Comparison of ENCODE assay signal across 11 mouse cellular contexts in the genomic region with DNA sequence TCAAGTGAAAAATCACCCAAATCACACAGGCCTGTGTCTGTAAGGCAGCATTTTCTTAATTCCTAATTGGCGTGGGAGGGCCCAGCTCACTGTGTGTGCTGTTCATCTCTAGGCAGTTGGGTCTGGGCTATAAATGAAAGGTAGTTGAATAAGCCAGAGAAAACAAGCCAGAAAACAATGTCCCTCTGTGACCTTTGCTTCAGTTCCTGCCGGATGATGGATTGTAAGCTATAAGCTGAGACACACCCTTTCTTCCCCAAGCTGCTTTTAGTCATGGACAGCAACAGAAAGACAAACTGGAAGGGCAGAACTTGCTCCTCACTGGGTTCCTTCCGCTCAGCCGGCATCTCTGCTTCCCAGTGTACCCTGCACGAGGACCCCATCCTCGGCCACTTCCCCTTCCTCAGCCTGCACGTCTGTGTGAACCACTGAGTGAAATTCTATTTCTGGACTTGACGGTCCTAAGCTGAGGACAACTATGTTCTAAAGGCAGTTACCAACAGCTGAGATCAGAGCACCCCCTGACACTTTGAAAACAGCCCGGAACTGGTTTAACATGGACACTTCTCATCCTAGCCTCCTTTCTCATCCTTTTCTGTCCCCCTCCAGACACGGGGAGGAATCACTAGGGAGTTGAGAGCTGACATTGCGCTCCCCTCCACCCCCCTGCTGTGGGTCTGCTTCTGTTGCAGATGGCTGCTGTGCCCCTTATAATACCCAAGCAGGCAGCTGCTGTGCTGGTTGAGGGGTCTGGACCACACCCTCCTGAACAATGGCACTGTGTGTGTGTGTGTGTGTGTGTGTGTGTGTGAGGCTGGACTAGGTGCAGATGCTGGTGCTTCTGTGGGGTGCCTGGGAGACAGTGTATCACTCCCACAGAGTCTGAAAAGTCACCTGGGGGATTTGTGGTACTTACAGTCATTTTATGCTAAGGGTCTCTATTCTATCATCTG. TPM values are rescaled to one million over a fixed set of nuclear protein-coding genes. Genes with fewer than 3 reads are reported as not detected.
DNase-seq lines count a peak whose midpoint lies in the region; ATAC-seq and TF ChIP-seq lines count a peak whose summit lies in the region.
"Had no signal": no experiment of that assay in that cellular context is flagged by ENCODE, and none has a peak within 500 bp of the region (broad histone marks: within the 10 kb centered on the region; RNA-seq: fewer than 3 reads in every experiment).

No protein-coding gene starts in this region.

- no peak overlapping the region for H3K4me2 ChIP-seq in kidney, embryonic 15.5 days
- H3K4me2 ChIP-seq in intestine, embryonic 16.5 days (ENCODE audit: low read depth, low read length): no peak overlapping the region
- H3K4me2 ChIP-seq in stomach, postnatal 0 days (replicated peaks; ENCODE audit: low read depth): no peak overlapping the region
- no peak overlapping the region for H3K4me2 ChIP-seq in forebrain, embryonic 11.5 days (ENCODE audit: low read depth, low read length, severe bottlenecking)

- no peak for TF ChIP-seq CTCF in stomach, postnatal 0 days (IDR thresholded peaks at IDR 0.05; ENCODE audit: low read depth)

- no peak for DNase-seq in kidney, postnatal 10 days
- DNase-seq in spleen, postnatal 36 days (ENCODE audit: low spot score in 2 of 2): peak; percentile 11 to 16
- DNase-seq in spleen, postnatal 4 days (ENCODE audit: low spot score in 2 of 2): no peak
- no peak for DNase-seq in stomach, postnatal 0 days (ENCODE audit: low spot score)
- no peak for DNase-seq in adrenal gland, adult 18-20 months (ENCODE audit: low spot score in 2 of 2)
- DNase-seq in forebrain, embryonic 11.5 days (ENCODE audit: low spot score): no peak

- H3K4me3 ChIP-seq in kidney, embryonic 15.5 days (replicated peaks): no peak overlapping the region
- no peak overlapping the region for H3K4me3 ChIP-seq in intestine, embryonic 16.5 days (ENCODE audit: low read length)
- H3K4me3 ChIP-seq in stomach, postnatal 0 days (ENCODE audit: low read depth, low read length): no peak overlapping the region
- no peak overlapping the region for H3K4me3 ChIP-seq in forebrain, embryonic 11.5 days (ENCODE audit: low read depth, low read length)
- H3K4me3 ChIP-seq: erythroblast, embryonic 14.5 days; left cerebral cortex, adult 2 months had no signal

- H3K27me3 ChIP-seq in kidney, embryonic 15.5 days: no peaks in the 10 kb centered on the region
- H3K27me3 ChIP-seq in intestine, embryonic 16.5 days (replicated peaks; ENCODE audit: control insufficient read depth, insufficient read depth, low read length): no peaks in the 10 kb centered on the region
- no peaks in the 10 kb centered on the region for H3K27me3 ChIP-seq in stomach, postnatal 0 days (ENCODE audit: control insufficient read depth, insufficient read depth, low read length)
- H3K27me3 ChIP-seq in forebrain, embryonic 11.5 days (ENCODE audit: control insufficient read depth, insufficient read depth, low read length): no peaks in the 10 kb centered on the region
- H3K27me3 ChIP-seq: CH12.LX had no signal

- WGBS in kidney, embryonic 15.5 days: 61% methylated on average over 11 of the region's 11 CpGs
- 48% methylated on average over 11 of the region's 11 CpGs for WGBS in intestine, embryonic 16.5 days
- 41% methylated on average over 11 of the region's 11 CpGs for WGBS in stomach, postnatal 0 days
- WGBS in forebrain, embryonic 11.5 days: 71% methylated on average over 11 of the region's 11 CpGs

- no peak for TF ChIP-seq EP300 in stomach, postnatal 0 days (optimal IDR thresholded peaks at IDR 0.05)

- H3K4me1 ChIP-seq in kidney, embryonic 15.5 days: peaks cover 32% of the 10 kb centered on the region
- peaks cover 10% of the 10 kb centered on the region; the same call in 1 of the 2 replicates for H3K4me1 ChIP-seq in intestine, embryonic 16.5 days (ENCODE audit: control insufficient read depth, insufficient read depth, low read length)
- H3K4me1 ChIP-seq in stomach, postnatal 0 days (replicated peaks; ENCODE audit: control insufficient read depth, insufficient read depth): peaks cover 2% of the 10 kb centered on the region; the same call in 1 of the 2 replicates
- peaks cover 5% of the 10 kb centered on the region; the same call in 1 of the 2 replicates for H3K4me1 ChIP-seq in forebrain, embryonic 11.5 days (replicated peaks; ENCODE audit: control insufficient read depth, insufficient read depth, low read length)

- H3K27ac ChIP-seq in kidney, embryonic 15.5 days: peak overlapping the region; percentile 74
- H3K27ac ChIP-seq in intestine, embryonic 16.5 days (ENCODE audit: low read length): peak overlapping the region; percentile 10; the same call in 1 of the 2 replicates
- peak overlapping the region; percentile 35; the same call in 1 of the 2 replicates for H3K27ac ChIP-seq in stomach, postnatal 0 days (replicated peaks)
- no peak overlapping the region for H3K27ac ChIP-seq in forebrain, embryonic 11.5 days (ENCODE audit: low read depth, low read length)
- H3K27ac ChIP-seq: left cerebral cortex, adult 2 months had no signal

- peaks cover 4% of the 10 kb centered on the region; the same call in 1 of the 2 replicates for H3K9me3 ChIP-seq in kidney, embryonic 15.5 days (replicated peaks)
- H3K9me3 ChIP-seq in intestine, embryonic 16.5 days (ENCODE audit: control insufficient read depth, low read length): no peaks in the 10 kb centered on the region
- no peaks in the 10 kb centered on the region for H3K9me3 ChIP-seq in stomach, postnatal 0 days (ENCODE audit: control insufficient read depth, low read length)
- H3K9me3 ChIP-seq in forebrain, embryonic 11.5 days (ENCODE audit: control insufficient read depth, low read length): no peaks in the 10 kb centered on the region; the same call in 1 of the 2 replicates

- 0 out of 2 replicates have a peak, but pooled peaks have one; percentile 26 for ATAC-seq in kidney, embryonic 15.5 days (replicated peaks; ENCODE audit: low FRiP score)
- peak; percentile 42 for ATAC-seq in intestine, embryonic 16.5 days
- peak; percentile 54 for ATAC-seq in stomach, postnatal 0 days (ENCODE audit: low FRiP score, low TSS enrichment)
- ATAC-seq in forebrain, embryonic 11.5 days (replicated peaks; ENCODE audit: low FRiP score): no peak

- H3K9ac ChIP-seq in kidney, embryonic 15.5 days: no peak overlapping the region
- H3K9ac ChIP-seq in intestine, embryonic 16.5 days (ENCODE audit: low read depth, low read length): no peak overlapping the region
- 0 out of 2 replicates have a peak overlapping the region, but pooled peaks have one; percentile 13 for H3K9ac ChIP-seq in stomach, postnatal 0 days (ENCODE audit: low read length)
- H3K9ac ChIP-seq in forebrain, embryonic 11.5 days (ENCODE audit: low read length): no peak overlapping the region

- no peaks in the 10 kb centered on the region for H3K36me3 ChIP-seq in kidney, embryonic 15.5 days
- no peaks in the 10 kb centered on the region for H3K36me3 ChIP-seq in intestine, embryonic 16.5 days (ENCODE audit: control insufficient read depth, insufficient read depth, low read length)
- no peaks in the 10 kb centered on the region for H3K36me3 ChIP-seq in stomach, postnatal 0 days (ENCODE audit: control insufficient read depth, insufficient read depth, low read length)
- no peaks in the 10 kb centered on the region for H3K36me3 ChIP-seq in forebrain, embryonic 11.5 days (ENCODE audit: control insufficient read depth, insufficient read depth, low read length)

RNA-seq across cellular contexts. Expression of a gene that starts 12.7 kb away (rescaled TPM):
- 0.84 and 1.4 TPM in 2 replicates for polyA plus RNA-seq in kidney, embryonic 15.5 days (2015; fragmentation: Nextera tagmentation; extraction: Ambion mirVana)
- 10.3 and 10.5 TPM in 2 replicates for polyA plus RNA-seq in intestine, embryonic 16.5 days (2015; fragmentation: Nextera tagmentation; extraction: Ambion mirVana)
- 3.0 and 4.0 TPM in 2 replicates for polyA plus RNA-seq in stomach, postnatal 0 days (2015; fragmentation: Nextera tagmentation; extraction: Ambion mirVana)
- under 1 TPM; 0.29 to 0.43 TPM for total RNA-seq in adrenal gland, adult 18-20 months (2021)
- 1.3 and 1.6 TPM in 2 replicates for polyA plus RNA-seq in forebrain, embryonic 11.5 days (2014; fragmentation: Nextera tagmentation; extraction: Ambion mirVana)
- polyA plus RNA-seq: erythroblast, embryonic 14.5 days had no signal

Comparison
In these comparisons a context has a peak if more than half of its experiments do, and no peak if none do; other contexts are left out.
1. DNase-seq: peak in spleen, postnatal 36 days (2 of 2); none in kidney, postnatal 10 days (single experiment), spleen, postnatal 4 days (0 of 2), stomach, postnatal 0 days (single experiment), adrenal gland, adult 18-20 months (0 of 2) and forebrain, embryonic 11.5 days (single experiment).